Mouse (Mus musculus) heart, adult 2 months (tissue): ENCODE data around the gene Cela1.

ENCODE experiments used
- CTCF ChIP-seq: fragments of 200-600 bp; IDR thresholded peaks from 2 replicates; pipeline ENCODE4 v1.8.1; 2022; ENCODE audit warnings: antibody characterized with exemption, mild to moderate bottlenecking, moderate library complexity
- EP300 ChIP-seq: fragments of 200-500 bp; IDR thresholded peaks from 2 replicates; pipeline ENCODE4 v1.6.1; 2011; ENCODE audit warnings: low read depth, low read length, control low read depth; ENCODE audit not compliant: insufficient read depth

GRCm38 (mm10) chr15:100685849-100686248 lies 1.9 kb downstream of the Cela1 start:
- TF ChIP-seq EP300 (no peak), CTCF (no peak)
